Mouse (Mus musculus) cortical plate, adult 2 months (tissue): ENCODE results near the gene Map4k1.

Experiments
- CTCF ChIP-seq: fragments of 200-500 bp; IDR thresholded peaks from 2 replicates; pipeline ENCODE4 v1.5.1; 2011; ENCODE audit warnings: mild to moderate bottlenecking, control low read depth, low read length; ENCODE audit not compliant: insufficient read depth; ENCODE audit errors: extremely low read depth
- POLR2A ChIP-seq: fragments of 200-500 bp; IDR thresholded peaks from 2 replicates; pipeline ENCODE4 v1.6.1; 2011; ENCODE audit warnings: mild to moderate bottlenecking, low read length, control low read depth; ENCODE audit not compliant: insufficient read depth; ENCODE audit errors: extremely low read depth

- TF ChIP-seq CTCF (no peak), POLR2A (no peak)
These were observed 62.5 kb downstream of the Map4k1 start for GRCm38 (mm10) chr7:29044302-29044701.
